Mouse (Mus musculus): ENCODE data around the gene Ifnar2.

Gene Ifnar2

DNA sequence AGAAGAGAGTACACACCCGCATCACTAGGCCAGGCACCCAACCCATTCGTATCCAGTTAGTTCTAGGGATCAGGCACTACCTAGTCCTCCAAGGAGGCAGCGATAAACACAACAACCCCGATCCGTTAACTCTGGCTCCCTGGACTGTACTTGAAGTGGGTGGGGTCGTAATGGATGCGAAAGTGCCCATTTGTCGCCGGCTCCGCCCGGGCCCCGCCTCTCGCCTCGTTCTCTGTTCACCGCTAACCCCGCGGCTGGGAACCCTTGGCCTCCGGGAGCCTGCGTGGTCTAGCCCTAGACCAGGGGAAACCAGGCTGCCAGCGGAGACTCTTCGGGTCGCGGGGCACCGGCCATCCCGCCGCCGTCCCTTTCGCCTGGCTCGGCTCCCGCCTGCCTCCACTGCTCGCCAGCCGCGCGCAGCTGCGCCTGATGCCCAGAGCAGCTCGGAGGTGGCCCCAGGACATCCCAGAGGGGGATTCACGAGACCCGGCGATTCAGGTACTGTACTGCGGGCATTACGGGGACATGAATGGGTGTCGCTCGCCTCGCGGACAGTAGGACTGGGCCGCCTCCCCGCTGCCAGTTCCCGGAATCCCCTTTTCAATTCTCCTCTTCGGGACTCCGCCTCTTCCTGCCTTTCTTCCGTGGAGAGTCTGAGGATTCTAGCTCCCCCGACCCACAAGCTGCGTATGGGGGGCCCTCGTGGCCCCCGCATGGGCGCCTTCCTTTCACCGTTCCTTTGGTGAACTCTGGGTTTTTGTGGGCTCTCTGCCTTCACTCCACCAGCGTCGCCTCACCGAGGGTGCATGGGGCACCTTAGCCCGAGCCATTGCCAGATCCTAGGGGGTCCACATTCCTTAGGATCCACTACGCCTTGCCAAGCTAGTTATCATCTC lies at the start of gene Ifnar2:
Gene Ifnar2, plus strand, starts transcription at position 207 of the 896 bp plus-strand sequence.
- peak; percentile 84 for DNase-seq (ENCODE audit: low spot score)

GRCm38 (mm10) chr16:91327605-91328004 lies 45.0 kb upstream of the Ifnar2 start:
- no peak for DNase-seq (ENCODE audit: low spot score)

DNA sequence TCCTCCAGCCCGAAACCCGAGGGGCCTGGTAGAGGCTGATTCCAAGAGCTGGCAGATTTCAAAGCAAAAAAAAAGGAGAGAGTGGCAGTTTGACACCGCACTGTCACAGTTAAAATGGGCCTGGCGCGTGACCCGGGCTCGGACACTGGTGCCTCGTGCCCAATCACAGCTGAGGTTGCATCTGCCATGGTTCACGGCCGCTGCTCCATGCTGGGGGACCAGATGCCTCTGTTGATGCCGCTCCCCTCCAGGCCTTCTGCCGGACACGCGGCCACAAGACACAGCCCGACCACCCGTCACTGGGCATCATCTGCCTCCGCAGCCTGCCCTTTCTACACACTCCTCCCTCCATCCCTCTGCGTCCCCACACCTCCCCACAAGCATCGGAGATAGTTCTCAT lies 43.7 kb upstream of the Ifnar2 start:
- no peak for DNase-seq (ENCODE audit: low spot score)

DNA sequence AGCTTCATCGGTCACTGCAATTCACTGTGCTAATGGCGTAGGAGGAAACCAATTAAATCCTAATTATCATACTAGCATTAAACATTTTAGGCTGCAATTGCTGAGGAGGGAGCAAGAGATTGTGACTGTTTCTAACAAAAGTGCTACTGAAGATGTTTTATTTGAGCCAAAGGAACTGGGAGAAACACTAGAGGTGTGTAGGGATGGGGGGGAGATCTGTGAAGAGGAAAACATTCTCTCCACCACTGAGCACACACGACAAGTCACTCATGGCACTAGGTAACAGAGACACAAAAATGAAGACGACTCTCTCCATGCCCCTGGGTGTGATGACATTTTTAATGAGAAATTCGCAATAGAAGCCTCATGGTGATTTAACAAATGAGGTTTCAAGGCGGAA lies 42.1 kb upstream of the Ifnar2 start:
- no peak for DNase-seq (ENCODE audit: low spot score)

DNA sequence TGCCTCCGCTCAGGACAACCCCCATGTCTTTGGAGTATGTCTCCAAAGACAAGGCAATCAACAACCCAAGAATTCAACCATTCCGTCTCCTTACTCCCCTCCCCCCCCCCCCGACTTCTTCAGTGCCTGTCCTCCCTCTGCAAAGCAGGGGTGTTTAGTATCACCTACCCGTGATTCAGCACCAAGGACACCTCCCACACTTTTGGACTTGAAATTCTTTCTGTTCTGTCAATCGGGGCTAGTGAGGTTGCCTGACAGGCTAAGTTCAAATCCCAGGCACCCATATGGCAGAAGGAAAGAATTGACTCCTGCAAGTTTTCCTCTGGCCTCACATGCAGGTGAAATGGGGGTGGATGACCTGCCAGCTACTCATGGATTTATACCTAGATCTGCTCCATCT lies 41.4 kb upstream of the Ifnar2 start:
- no peak for DNase-seq (ENCODE audit: low spot score)

- DNase-seq (ENCODE audit: low spot score) = no peak
Observed at GRCm38 (mm10) chr16:91332880-91333279, 39.7 kb upstream of the Ifnar2 start.

GRCm38 (mm10) chr16:91334190-91334893 lies 38.2 kb upstream of the Ifnar2 start:
- no peak for DNase-seq (ENCODE audit: low spot score)

DNA sequence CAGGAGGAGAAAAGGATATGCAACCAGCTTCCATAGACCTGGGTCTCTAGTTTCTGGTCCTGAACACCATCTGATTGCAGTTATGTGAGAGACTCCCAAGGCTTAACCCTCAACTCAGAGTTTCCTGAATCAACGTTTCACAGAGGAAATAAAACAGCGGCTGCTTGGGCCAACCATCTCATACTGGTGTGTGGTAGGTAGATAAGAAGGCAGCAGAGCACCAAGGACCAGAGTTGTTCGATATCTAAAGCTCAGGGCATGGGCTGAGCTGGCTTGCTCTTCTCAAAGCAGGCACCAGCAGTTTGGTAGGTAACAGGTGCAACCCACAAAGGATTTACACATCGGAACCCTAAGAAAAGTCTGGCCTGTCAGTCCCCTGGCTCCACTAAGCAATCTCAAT lies 35.8 kb upstream of the Ifnar2 start:
- no peak for DNase-seq (ENCODE audit: low spot score)

DNA sequence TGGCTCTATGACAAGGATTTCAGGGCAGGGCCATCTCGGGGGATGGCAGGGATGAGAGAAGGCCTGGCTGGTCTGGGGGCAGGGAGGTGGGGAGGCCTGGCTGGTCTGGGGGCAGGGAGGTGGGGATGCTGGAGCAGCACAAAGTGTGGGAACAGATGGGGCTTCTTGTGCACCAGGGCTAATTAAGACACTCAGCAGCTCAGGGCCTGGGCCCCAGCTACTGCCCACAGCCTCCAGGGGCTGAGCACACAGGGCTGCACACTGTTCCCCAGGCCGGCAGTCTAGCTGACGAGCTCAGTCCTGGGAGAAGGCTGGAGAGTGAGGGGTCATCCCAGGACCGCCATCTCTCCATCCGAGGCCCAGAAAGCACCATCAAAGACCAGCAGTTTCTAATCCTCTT lies 35.1 kb upstream of the Ifnar2 start:
- DNase-seq (ENCODE audit: low spot score) = no peak

GRCm38 (mm10) chr16:91346491-91346890 lies 26.1 kb upstream of the Ifnar2 start:
- no peak for DNase-seq (ENCODE audit: low spot score)

- no peak for DNase-seq (ENCODE audit: low spot score)
Observed at GRCm38 (mm10) chr16:91347491-91348263, 24.9 kb upstream of the Ifnar2 start.

DNA sequence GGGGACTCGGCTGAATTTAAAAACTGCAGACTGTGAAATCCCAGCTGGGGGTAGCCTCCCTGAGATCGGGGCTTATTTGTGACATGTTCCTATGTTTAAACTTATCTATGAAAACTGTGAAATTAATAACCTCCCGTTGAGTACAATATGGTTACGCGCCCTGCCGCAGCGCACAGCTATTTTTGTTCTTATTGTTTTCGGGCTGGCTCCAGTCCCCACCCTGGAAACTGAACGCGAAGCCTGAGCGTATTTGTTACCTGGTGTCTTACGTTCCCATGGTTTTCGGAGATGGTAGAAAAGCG lies 24.4 kb upstream of the Ifnar2 start:
- no peak for DNase-seq (ENCODE audit: low spot score)

- DNase-seq (ENCODE audit: low spot score) = no peak
Observed at GRCm38 (mm10) chr16:91348588-91349330, 23.8 kb upstream of the Ifnar2 start.

GRCm38 (mm10) chr16:91352084-91352562 lies 20.5 kb upstream of the Ifnar2 start:
- peak; percentile 61 for DNase-seq (ENCODE audit: low spot score)

- peak; percentile 23 for DNase-seq (ENCODE audit: low spot score)
Observed at GRCm38 (mm10) chr16:91352749-91353148, 19.8 kb upstream of the Ifnar2 start.

DNA sequence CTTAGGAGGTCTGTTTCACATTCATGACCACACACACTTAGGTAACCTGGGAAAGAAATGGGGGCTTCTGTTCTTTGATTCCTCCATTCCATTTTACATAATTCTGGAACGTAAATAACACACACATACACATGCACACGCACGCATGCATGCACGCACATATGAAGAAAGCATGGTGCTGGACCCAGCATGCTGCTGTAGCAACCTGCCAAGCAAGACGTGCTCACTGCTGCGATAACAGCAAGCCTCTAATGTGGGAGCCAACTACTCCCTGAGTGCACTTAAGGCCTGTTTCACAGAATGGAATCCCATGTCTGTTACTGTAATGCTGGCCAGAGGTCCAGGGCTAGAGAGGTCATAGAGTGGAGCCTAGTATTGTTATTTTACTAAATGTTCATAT lies 19.4 kb upstream of the Ifnar2 start:
- DNase-seq (ENCODE audit: low spot score) = no peak

GRCm38 (mm10) chr16:91353638-91354037 lies 18.9 kb upstream of the Ifnar2 start:
- DNase-seq (ENCODE audit: low spot score) = no peak

DNA sequence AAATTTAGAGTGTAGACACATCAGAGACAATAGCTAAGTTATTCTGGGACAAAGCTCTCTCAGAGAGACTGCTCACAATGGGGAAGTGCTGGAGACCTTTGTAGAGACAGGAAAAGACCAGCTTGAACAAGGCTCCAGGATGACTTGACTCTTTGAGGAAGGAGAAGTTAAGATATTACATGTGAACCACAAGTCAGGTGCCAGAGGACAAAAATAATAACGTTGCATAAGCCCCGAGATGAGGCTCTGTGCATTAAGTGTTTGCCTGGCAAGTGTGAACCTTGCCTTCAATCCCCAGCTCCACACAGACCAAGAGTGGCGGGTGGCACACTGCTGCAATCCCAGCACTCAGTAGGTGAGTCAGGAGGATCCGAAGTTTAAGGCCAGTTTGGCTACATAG lies 18.0 kb upstream of the Ifnar2 start:
- DNase-seq (ENCODE audit: low spot score) = no peak

DNA sequence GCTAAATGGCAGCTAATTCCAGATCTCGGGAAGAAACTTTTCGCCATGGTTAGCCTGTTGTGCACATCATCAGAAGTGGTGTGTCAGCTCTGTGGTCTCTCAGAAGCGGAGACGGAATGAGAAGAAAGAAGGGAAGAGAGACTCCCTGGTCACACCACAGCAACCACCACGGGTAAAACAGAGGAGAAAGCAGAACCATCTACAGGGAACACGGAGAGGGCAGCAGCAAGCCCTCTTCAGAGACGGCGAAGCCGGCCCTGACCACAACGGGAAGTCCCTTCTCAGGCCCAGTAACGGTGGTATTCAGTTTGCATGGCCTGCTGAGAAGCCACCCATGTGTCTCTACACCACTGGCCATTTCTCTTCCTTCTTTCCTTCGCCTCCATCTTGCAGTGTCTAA lies 17.4 kb upstream of the Ifnar2 start:
- DNase-seq (ENCODE audit: low spot score) = no peak

DNA sequence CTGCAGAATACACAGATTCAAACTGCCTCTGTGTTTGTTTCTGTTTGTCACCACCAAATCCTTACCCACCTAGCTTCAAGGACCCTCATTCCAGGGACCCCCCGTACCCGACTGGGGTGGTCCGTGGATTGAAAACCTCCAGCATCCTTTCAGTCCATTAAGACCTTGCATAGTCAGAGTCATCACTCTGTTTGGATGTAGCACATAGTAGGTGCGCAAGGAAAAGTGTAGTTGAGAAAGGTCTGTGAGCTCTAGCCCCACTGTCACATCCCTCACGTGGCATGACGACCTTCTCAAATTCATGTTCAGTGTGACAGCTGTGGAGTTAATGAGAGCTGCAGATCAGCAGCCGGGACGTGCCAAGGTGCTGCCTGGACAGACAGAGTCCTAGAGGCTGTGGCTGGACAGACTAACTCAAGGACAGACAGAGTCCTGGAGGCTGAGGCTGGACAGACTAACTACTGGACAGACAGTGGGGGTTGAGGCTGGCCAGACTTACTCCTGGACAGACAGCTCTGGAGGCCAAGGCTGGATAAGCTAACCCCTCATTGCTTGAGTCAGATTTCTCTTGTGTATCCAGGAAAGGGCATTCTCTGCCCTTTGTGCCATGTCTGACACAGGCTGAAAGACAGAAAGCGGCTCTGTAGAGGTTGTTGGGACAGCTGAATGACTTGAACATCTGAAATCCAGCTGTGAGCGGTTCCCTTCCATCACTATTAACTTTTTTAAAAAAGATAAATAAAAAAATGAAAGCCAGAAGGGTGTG lies 15.6 kb upstream of the Ifnar2 start:
- DNase-seq (ENCODE audit: low spot score) = no peak

GRCm38 (mm10) chr16:91357526-91357900 lies 15.1 kb upstream of the Ifnar2 start:
- peak; percentile 32 for DNase-seq (ENCODE audit: low spot score)
